Mouse (Mus musculus) WW6 (cell line): ENCODE results near the gene Wipf3.

Source experiments
- DNase-seq: peaks from one replicate; pipeline ENCODE4 v3.0.0-alpha.2; 2013; ENCODE audit warnings: low read depth, low spot score

Wipf3 gene

GRCm38 (mm10) chr6:54530182-54530581 is 100.8 kb downstream of the Wipf3 start:
- no peak for DNase-seq

- DNase-seq = no peak
These were observed 101.7 kb downstream of the Wipf3 start for GRCm38 (mm10) chr6:54531048-54531481.

- no peak for DNase-seq
These were observed 106.1 kb downstream of the Wipf3 start for GRCm38 (mm10) chr6:54535485-54535884.

- no peak for DNase-seq
These were observed 107.7 kb downstream of the Wipf3 start for GRCm38 (mm10) chr6:54537053-54537452.

- DNase-seq = no peak
These were observed 109.4 kb downstream of the Wipf3 start for GRCm38 (mm10) chr6:54538773-54539173.

- DNase-seq = no peak
These were observed 110.0 kb downstream of the Wipf3 start for GRCm38 (mm10) chr6:54539396-54539795.

GRCm38 (mm10) chr6:54540252-54540887 is 111.0 kb downstream of the Wipf3 start:
- DNase-seq = no peak

- DNase-seq = no peak
These were observed 113.4 kb downstream of the Wipf3 start for GRCm38 (mm10) chr6:54542836-54543235.

- DNase-seq = no peak
These were observed 114.2 kb downstream of the Wipf3 start for GRCm38 (mm10) chr6:54543646-54544045.

- DNase-seq = no peak
These were observed 119.1 kb downstream of the Wipf3 start for GRCm38 (mm10) chr6:54548314-54549019.

GRCm38 (mm10) chr6:54549311-54549710 is 119.9 kb downstream of the Wipf3 start:
- no peak for DNase-seq

- DNase-seq = no peak
These were observed 121.5 kb downstream of the Wipf3 start for GRCm38 (mm10) chr6:54550801-54551323.

GRCm38 (mm10) chr6:54552721-54553413 is 123.5 kb downstream of the Wipf3 start:
- no peak for DNase-seq
